Mouse (Mus musculus): ENCODE data around the gene Syde1. TPM values are rescaled to one million over a fixed set of nuclear protein-coding genes. Genes with fewer than 3 reads are reported as not detected.

Syde1 gene
- polyA plus RNA-seq, 1 experiment from 2014 or later = 14.0 TPM

- Histone ChIP-seq H3K4me1 (ENCODE audit: control insufficient read depth, insufficient read depth, low read length) (peaks cover 8% of the 10 kb centered on the region), H3K27ac (ENCODE audit: low read length) (no peak overlapping the region), H3K27me3 (ENCODE audit: control insufficient read depth, insufficient read depth, low read length) (no peaks in the 10 kb centered on the region; the same call in 1 of the 2 replicates), H3K36me3 (ENCODE audit: control insufficient read depth, insufficient read depth, low read length) (0 out of 2 replicates have a peak, but pooled peaks cover under 1% of the 10 kb centered on the region), H3K9me3 (replicated peaks; ENCODE audit: control insufficient read depth, low read length) (no peaks in the 10 kb centered on the region), H3K4me2 (ENCODE audit: low read depth, low read length) (no peak overlapping the region), H3K9ac (ENCODE audit: low read length) (no peak overlapping the region), H3K4me3 (replicated peaks; ENCODE audit: low read length) (no peak overlapping the region)
- no peak for ATAC-seq (ENCODE audit: insufficient read depth, low FRiP score)
- 62% methylated on average over 6 of the region's 6 CpGs for WGBS
Measured at GRCm38 (mm10) chr10:78594157-78594556, 2.4 kb upstream of the Syde1 start.

GRCm38 (mm10) chr10:78593736-78594135 lies 2.0 kb upstream of the Syde1 start:
- Histone ChIP-seq H3K9ac (ENCODE audit: low read length) (no peak overlapping the region), H3K9me3 (replicated peaks; ENCODE audit: control insufficient read depth, low read length) (no peaks in the 10 kb centered on the region), H3K27me3 (ENCODE audit: control insufficient read depth, insufficient read depth, low read length) (no peaks in the 10 kb centered on the region; the same call in 1 of the 2 replicates), H3K4me3 (replicated peaks; ENCODE audit: low read length) (no peak overlapping the region), H3K27ac (ENCODE audit: low read length) (no peak overlapping the region), H3K4me1 (ENCODE audit: control insufficient read depth, insufficient read depth, low read length) (peaks cover 8% of the 10 kb centered on the region), H3K36me3 (ENCODE audit: control insufficient read depth, insufficient read depth, low read length) (0 out of 2 replicates have a peak, but pooled peaks cover 4% of the 10 kb centered on the region), H3K4me2 (ENCODE audit: low read depth, low read length) (no peak overlapping the region)
- WGBS = 86% methylated on average over 5 of the region's 5 CpGs
- no peak for ATAC-seq (ENCODE audit: insufficient read depth, low FRiP score)

GRCm38 (mm10) chr10:78592856-78593379 lies 1.2 kb upstream of the Syde1 start:
- no peak for ATAC-seq (ENCODE audit: insufficient read depth, low FRiP score)
- H3K4me1 ChIP-seq (ENCODE audit: control insufficient read depth, insufficient read depth, low read length) = peaks cover 8% of the 10 kb centered on the region
- no peak overlapping the region for H3K27ac ChIP-seq (ENCODE audit: low read length)
- H3K9ac ChIP-seq (ENCODE audit: low read length) = no peak overlapping the region
- H3K4me2 ChIP-seq (ENCODE audit: low read depth, low read length) = no peak overlapping the region
- WGBS = 80% methylated on average over 4 of the region's 4 CpGs
- no peaks in the 10 kb centered on the region for H3K9me3 ChIP-seq (replicated peaks; ENCODE audit: control insufficient read depth, low read length)
- H3K4me3 ChIP-seq (replicated peaks; ENCODE audit: low read length) = no peak overlapping the region
- H3K27me3 ChIP-seq (ENCODE audit: control insufficient read depth, insufficient read depth, low read length) = no peaks in the 10 kb centered on the region; the same call in 1 of the 2 replicates
- peaks cover 9% of the 10 kb centered on the region; the same call in 1 of the 2 replicates for H3K36me3 ChIP-seq (ENCODE audit: control insufficient read depth, insufficient read depth, low read length)

- ATAC-seq (ENCODE audit: insufficient read depth, low FRiP score) = peak; percentile 34; the same call in 1 of the 2 replicates
- peaks cover 8% of the 10 kb centered on the region for H3K4me1 ChIP-seq (ENCODE audit: control insufficient read depth, insufficient read depth, low read length)
- H3K36me3 ChIP-seq (ENCODE audit: control insufficient read depth, insufficient read depth, low read length) = peaks cover 17% of the 10 kb centered on the region
- peak overlapping the region; percentile 87 for H3K27ac ChIP-seq (ENCODE audit: low read length)
- peak overlapping the region; percentile 57 for H3K4me2 ChIP-seq (ENCODE audit: low read depth, low read length)
- H3K9ac ChIP-seq (ENCODE audit: low read length) = peak overlapping the region; percentile 88
- no peaks in the 10 kb centered on the region; the same call in 1 of the 2 replicates for H3K27me3 ChIP-seq (ENCODE audit: control insufficient read depth, insufficient read depth, low read length)
- H3K4me3 ChIP-seq (replicated peaks; ENCODE audit: low read length) = peak overlapping the region; percentile 73
- H3K9me3 ChIP-seq (replicated peaks; ENCODE audit: control insufficient read depth, low read length) = no peaks in the 10 kb centered on the region
- WGBS = 22% methylated on average over 9 of the region's 9 CpGs
Measured at GRCm38 (mm10) chr10:78590744-78591143, 1.0 kb downstream of the Syde1 start.

GRCm38 (mm10) chr10:78589901-78590300 lies 1.9 kb downstream of the Syde1 start:
- H3K9me3 ChIP-seq (replicated peaks; ENCODE audit: control insufficient read depth, low read length) = no peaks in the 10 kb centered on the region
- no peak overlapping the region for H3K9ac ChIP-seq (ENCODE audit: low read length)
- peak overlapping the region; percentile 73 for H3K4me3 ChIP-seq (replicated peaks; ENCODE audit: low read length)
- WGBS = 89% methylated on average over 8 of the region's 8 CpGs
- H3K36me3 ChIP-seq (ENCODE audit: control insufficient read depth, insufficient read depth, low read length) = peaks cover 23% of the 10 kb centered on the region
- no peak overlapping the region for H3K27ac ChIP-seq (ENCODE audit: low read length)
- ATAC-seq (ENCODE audit: insufficient read depth, low FRiP score) = no peak
- H3K4me1 ChIP-seq (ENCODE audit: control insufficient read depth, insufficient read depth, low read length) = peaks cover 8% of the 10 kb centered on the region
- H3K4me2 ChIP-seq (ENCODE audit: low read depth, low read length) = peak overlapping the region; percentile 57
- no peaks in the 10 kb centered on the region; the same call in 1 of the 2 replicates for H3K27me3 ChIP-seq (ENCODE audit: control insufficient read depth, insufficient read depth, low read length)

- peaks cover 24% of the 10 kb centered on the region for H3K36me3 ChIP-seq (ENCODE audit: control insufficient read depth, insufficient read depth, low read length)
- H3K4me1 ChIP-seq (ENCODE audit: control insufficient read depth, insufficient read depth, low read length) = peaks cover 8% of the 10 kb centered on the region
- no peaks in the 10 kb centered on the region for H3K27me3 ChIP-seq (ENCODE audit: control insufficient read depth, insufficient read depth, low read length)
- H3K9me3 ChIP-seq (replicated peaks; ENCODE audit: control insufficient read depth, low read length) = no peaks in the 10 kb centered on the region
- H3K4me2 ChIP-seq (ENCODE audit: low read depth, low read length) = no peak overlapping the region
- H3K9ac ChIP-seq (ENCODE audit: low read length) = no peak overlapping the region
- H3K4me3 ChIP-seq (replicated peaks; ENCODE audit: low read length) = no peak overlapping the region
- WGBS = 92% methylated on average over 18 of the region's 18 CpGs
- no peak overlapping the region for H3K27ac ChIP-seq (ENCODE audit: low read length)
- no peak for ATAC-seq (ENCODE audit: insufficient read depth, low FRiP score)
Measured at GRCm38 (mm10) chr10:78589291-78589690, 2.5 kb downstream of the Syde1 start.

- ATAC-seq (ENCODE audit: insufficient read depth, low FRiP score) = no peak
- Histone ChIP-seq H3K4me2 (ENCODE audit: low read depth, low read length) (no peak overlapping the region), H3K9ac (ENCODE audit: low read length) (no peak overlapping the region), H3K27ac (ENCODE audit: low read length) (no peak overlapping the region), H3K36me3 (ENCODE audit: control insufficient read depth, insufficient read depth, low read length) (peaks cover 27% of the 10 kb centered on the region), H3K9me3 (replicated peaks; ENCODE audit: control insufficient read depth, low read length) (no peaks in the 10 kb centered on the region), H3K27me3 (ENCODE audit: control insufficient read depth, insufficient read depth, low read length) (no peaks in the 10 kb centered on the region), H3K4me1 (ENCODE audit: control insufficient read depth, insufficient read depth, low read length) (peaks cover 8% of the 10 kb centered on the region), H3K4me3 (replicated peaks; ENCODE audit: low read length) (no peak overlapping the region)
- WGBS = 94% methylated on average over 13 of the region's 13 CpGs
Measured at GRCm38 (mm10) chr10:78586026-78586425, 5.7 kb downstream of the Syde1 start.

GRCm38 (mm10) chr10:78585606-78586005 lies 6.2 kb downstream of the Syde1 start:
- WGBS = 86% methylated on average over 22 of the region's 22 CpGs
- H3K4me1 ChIP-seq (ENCODE audit: control insufficient read depth, insufficient read depth, low read length) = peaks cover 7% of the 10 kb centered on the region
- H3K9ac ChIP-seq (ENCODE audit: low read length) = no peak overlapping the region
- no peak for ATAC-seq (ENCODE audit: insufficient read depth, low FRiP score)
- no peak overlapping the region for H3K27ac ChIP-seq (ENCODE audit: low read length)
- no peaks in the 10 kb centered on the region for H3K27me3 ChIP-seq (ENCODE audit: control insufficient read depth, insufficient read depth, low read length)
- no peak overlapping the region for H3K4me2 ChIP-seq (ENCODE audit: low read depth, low read length)
- H3K4me3 ChIP-seq (replicated peaks; ENCODE audit: low read length) = no peak overlapping the region
- peaks cover 27% of the 10 kb centered on the region for H3K36me3 ChIP-seq (ENCODE audit: control insufficient read depth, insufficient read depth, low read length)
- no peaks in the 10 kb centered on the region for H3K9me3 ChIP-seq (replicated peaks; ENCODE audit: control insufficient read depth, low read length)

GRCm38 (mm10) chr10:78584996-78585395 lies 6.8 kb downstream of the Syde1 start:
- ATAC-seq (ENCODE audit: insufficient read depth, low FRiP score) = no peak
- H3K4me3 ChIP-seq (replicated peaks; ENCODE audit: low read length) = no peak overlapping the region
- 79% methylated on average over 1 of the region's 1 CpGs for WGBS
- H3K36me3 ChIP-seq (ENCODE audit: control insufficient read depth, insufficient read depth, low read length) = peaks cover 27% of the 10 kb centered on the region
- H3K4me2 ChIP-seq (ENCODE audit: low read depth, low read length) = no peak overlapping the region
- H3K4me1 ChIP-seq (ENCODE audit: control insufficient read depth, insufficient read depth, low read length) = peaks cover under 1% of the 10 kb centered on the region; the same call in 1 of the 2 replicates
- H3K27me3 ChIP-seq (ENCODE audit: control insufficient read depth, insufficient read depth, low read length) = no peaks in the 10 kb centered on the region
- H3K9me3 ChIP-seq (replicated peaks; ENCODE audit: control insufficient read depth, low read length) = no peaks in the 10 kb centered on the region
- no peak overlapping the region for H3K9ac ChIP-seq (ENCODE audit: low read length)
- no peak overlapping the region for H3K27ac ChIP-seq (ENCODE audit: low read length)
